Mouse (Mus musculus): ENCODE data around the gene Nhsl1.

DNA sequence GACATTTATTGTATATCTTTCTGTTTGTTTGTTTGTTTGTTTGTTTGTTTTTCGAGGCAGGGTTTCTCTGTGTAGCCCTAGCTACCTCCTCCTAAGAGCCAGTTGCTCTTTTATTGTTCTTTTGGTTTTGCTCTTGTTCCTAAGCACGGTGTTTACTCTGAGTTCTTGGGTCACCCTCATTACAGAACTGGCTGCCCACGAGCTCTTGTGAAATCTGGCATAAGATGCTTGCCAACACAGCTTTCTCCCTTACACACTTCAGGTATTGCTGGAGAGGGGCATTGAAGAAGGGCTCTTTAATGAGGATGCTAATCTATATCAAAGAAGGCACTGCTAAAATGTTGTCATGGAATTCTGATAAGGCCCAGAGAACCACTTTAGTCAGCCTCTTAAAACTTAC is 191.9 kb downstream of the Nhsl1 start:
- TF ChIP-seq CTCF (IDR thresholded peaks at IDR 0.05) = no peak
- no peak for TF ChIP-seq EP300 (IDR thresholded peaks at IDR 0.05)
